Mouse (Mus musculus) spleen, adult 2 months (tissue): ENCODE measurements around the gene Reps1. TPM values are rescaled to one million over a fixed set of nuclear protein-coding genes. Genes with fewer than 3 reads are reported as not detected.

Source experiments
- DNase-seq, 2 experiments: peaks; one replicate each; pipeline versions ENCODE4 v3.0.0 to v3.0.0-alpha.2; 2012 to 2021; ENCODE audit warnings: low spot score in 2 of 2, low read depth in 1 of 2
- H3K27ac ChIP-seq: fragments of 200-500 bp; 2 replicates; pipeline ENCODE4 v1.5.1; 2012; ENCODE audit warnings: low read length, inconsistent platforms; ENCODE audit not compliant: insufficient read depth
- H3K27me3 ChIP-seq: fragments of 200-500 bp; 2 replicates; pipeline ENCODE4 v1.6.1; 2012; ENCODE audit warnings: mild to moderate bottlenecking, moderate library complexity, low read length, inconsistent platforms; ENCODE audit not compliant: control insufficient read depth, insufficient read depth
- H3K36me3 ChIP-seq: fragments of 200-500 bp; 2 replicates; pipeline ENCODE4 v1.6.1; 2012; ENCODE audit warnings: mild to moderate bottlenecking, low read length, inconsistent platforms; ENCODE audit not compliant: control insufficient read depth, insufficient read depth
- H3K4me1 ChIP-seq: fragments of 200-500 bp; 2 replicates; pipeline ENCODE4 v1.6.1; 2011; ENCODE audit warnings: inconsistent platforms; ENCODE audit not compliant: control insufficient read depth, insufficient read depth, insufficient read length
- H3K4me3 ChIP-seq: fragments of 200-500 bp; 2 replicates; pipeline ENCODE4 v1.5.1; 2011; ENCODE audit warnings: mild to moderate bottlenecking, inconsistent platforms; ENCODE audit not compliant: insufficient read depth, insufficient read length; ENCODE audit errors: extremely low read depth
- CTCF ChIP-seq: fragments of 200-500 bp; IDR thresholded peaks from 2 replicates; pipeline ENCODE4 v1.5.1; 2011; ENCODE audit warnings: mild to moderate bottlenecking, inconsistent platforms; ENCODE audit not compliant: insufficient read depth, insufficient read length, insufficient replicate concordance; ENCODE audit errors: extremely low read depth
- POLR2A ChIP-seq: fragments of 200-500 bp; IDR thresholded peaks from 2 replicates; pipeline ENCODE4 v1.6.1; 2011; ENCODE audit warnings: low read depth, low read length, inconsistent platforms
- WGBS: fragments of 180-500 bp; shearing (Covaris S2); methylation state at CpG from one replicate; pipeline ENCODE4 v1.1.7; 2018; 5-methylcytosine and 5-hydroxymethylcytosine counted together
- polyA plus RNA-seq: library from polyadenylated mRNA; depleted of rRNA; stranded (reverse); fragments of >200 nt; gene quantifications from 2 replicates; pipeline ENCODE4 v1.2.3, GENCODE M21; 2012

Gene Reps1
- polyA plus RNA-seq, 1 experiment: 33.3 TPM

DNA sequence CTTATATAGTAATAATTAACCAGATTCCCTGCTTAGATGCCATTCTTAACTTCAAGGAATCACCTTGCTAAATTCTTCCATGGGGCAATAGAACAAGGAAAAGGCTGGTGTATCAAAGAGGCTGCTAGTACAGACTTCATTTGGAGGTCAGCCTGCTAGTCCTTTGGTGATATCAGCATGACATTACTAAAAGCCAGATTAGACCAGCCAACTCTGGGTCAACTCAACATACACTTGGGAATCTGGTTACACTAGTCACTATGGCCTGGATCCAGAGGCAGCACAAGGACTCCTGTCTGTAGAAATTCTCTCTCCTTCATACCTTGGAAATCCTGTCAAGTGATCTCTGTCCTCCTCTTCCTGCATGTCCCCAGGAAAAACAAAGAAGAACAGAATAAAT, 9.3 kb upstream of the Reps1 start:
- Histone ChIP-seq H3K4me1 (no peaks in the 10 kb centered on the region), H3K27ac (no peak overlapping the region), H3K36me3 (no peaks in the 10 kb centered on the region), H3K4me3 (no peak overlapping the region), H3K27me3 (no peaks in the 10 kb centered on the region)
- TF ChIP-seq CTCF (no peak), POLR2A (no peak)
- no peak for DNase-seq

DNA sequence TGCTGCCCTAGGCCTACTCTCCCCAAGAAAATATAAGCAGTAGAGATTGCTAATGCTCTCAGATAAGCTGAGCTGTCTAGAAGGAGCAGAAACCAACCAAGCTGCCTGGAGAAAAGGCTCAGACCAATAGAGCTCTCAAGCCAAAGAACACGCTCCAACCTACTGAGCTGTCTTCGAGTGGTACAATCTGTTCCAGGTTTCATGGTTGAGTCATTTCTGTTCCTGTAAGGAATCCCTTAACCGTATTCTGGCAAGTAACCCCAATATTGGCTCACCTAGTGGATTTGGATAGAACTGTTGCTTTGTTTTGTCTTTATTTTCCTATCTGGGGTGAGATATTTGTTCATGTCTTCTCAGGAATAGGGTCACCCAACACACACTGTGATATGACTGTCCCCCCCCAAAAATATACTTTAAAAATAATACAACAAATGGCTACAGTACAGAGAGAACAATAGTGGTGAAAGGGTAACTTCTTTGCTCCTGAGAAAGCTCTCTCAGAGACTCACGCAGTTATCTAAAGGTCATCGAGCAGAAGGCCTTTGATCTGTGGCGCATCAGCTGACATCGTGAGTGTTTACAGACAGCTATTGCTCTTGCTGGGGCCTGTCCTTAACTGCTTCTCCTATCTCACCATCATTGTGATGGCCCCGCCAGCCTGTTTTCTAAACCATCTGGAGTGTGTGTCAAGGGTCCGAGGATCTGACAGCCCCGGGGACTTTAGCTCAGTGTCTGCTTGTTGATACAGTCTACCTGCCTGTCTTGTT, 8.1 kb upstream of the Reps1 start:
- Histone ChIP-seq H3K27ac (no peak overlapping the region), H3K4me3 (no peak overlapping the region), H3K36me3 (no peaks in the 10 kb centered on the region), H3K27me3 (no peaks in the 10 kb centered on the region), H3K4me1 (no peaks in the 10 kb centered on the region)
- DNase-seq: no peak
- TF ChIP-seq CTCF (no peak), POLR2A (no peak)
- 82% methylated on average over 10 of the region's 10 CpGs for WGBS

DNA sequence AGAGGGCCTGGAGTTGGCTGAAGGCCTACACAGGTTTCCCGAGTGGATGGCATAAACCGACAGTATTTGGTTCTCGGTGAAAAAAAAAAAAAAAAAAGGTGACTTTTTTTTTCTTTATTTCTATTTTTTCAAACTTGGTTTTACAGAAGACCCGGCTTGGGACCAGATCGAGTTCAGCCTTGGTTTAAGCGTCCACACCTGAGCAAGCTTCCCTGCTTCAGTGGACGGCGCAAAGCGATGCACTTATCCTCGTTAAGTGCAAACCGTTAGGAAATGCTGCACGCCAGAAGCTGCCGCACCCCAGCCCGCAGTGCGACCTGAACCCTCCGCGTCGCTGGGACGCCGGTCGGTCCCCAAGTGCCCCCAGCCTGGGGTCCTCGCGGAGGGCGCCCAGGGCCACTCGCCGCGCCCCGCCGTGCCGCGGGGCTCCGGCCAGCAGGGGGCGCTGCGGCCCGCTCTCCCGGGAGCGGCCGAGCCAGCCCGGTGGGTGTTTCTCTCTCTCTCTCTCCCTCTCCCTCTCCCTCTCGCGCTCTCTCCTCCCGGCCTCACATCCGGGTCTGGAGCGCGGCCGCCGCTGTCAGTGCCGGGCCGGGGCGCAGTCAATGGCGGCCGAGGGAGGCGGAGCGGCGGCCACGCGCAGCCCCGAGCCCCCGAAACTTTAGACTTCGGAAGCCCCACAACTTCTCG, 509 bp upstream of the Reps1 start:
- peaks cover 13% of the 10 kb centered on the region for H3K4me1 ChIP-seq
- peak; percentile 59 to 76 for DNase-seq
- TF ChIP-seq POLR2A: peak; percentile 12; the same call in 1 of the 2 replicates
- peak; percentile 79 for TF ChIP-seq CTCF
- H3K4me3 ChIP-seq: peak overlapping the region; percentile 91
- no peaks in the 10 kb centered on the region for H3K36me3 ChIP-seq
- WGBS: 4% methylated on average over 60 of the region's 61 CpGs
- no peaks in the 10 kb centered on the region for H3K27me3 ChIP-seq
- peak overlapping the region; percentile 84 for H3K27ac ChIP-seq

DNA sequence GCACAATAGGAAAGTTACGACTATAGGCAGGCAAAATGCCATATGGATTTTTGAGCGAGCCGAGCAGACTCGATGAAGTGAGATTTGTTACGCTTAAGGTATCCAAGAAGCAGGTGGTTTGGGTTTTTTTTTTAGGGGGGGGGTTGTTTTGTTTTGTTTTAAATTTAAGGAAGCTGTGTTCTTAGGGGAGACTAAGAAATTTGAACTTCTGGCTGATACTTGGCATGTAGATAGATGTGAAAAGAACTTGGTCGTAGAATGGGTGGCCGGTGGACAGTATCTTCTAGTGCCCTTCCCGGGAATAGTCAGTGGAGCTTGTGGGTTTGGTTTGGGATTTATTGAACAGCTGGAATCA, 707 bp downstream of the Reps1 start:
- Histone ChIP-seq H3K27ac (no peak overlapping the region), H3K36me3 (no peaks in the 10 kb centered on the region), H3K4me3 (peak overlapping the region; percentile 91), H3K27me3 (no peaks in the 10 kb centered on the region), H3K4me1 (peaks cover 13% of the 10 kb centered on the region)
- DNase-seq: no peak
- WGBS: under 1% methylated on average over 8 of the region's 8 CpGs
- TF ChIP-seq CTCF: no peak
- no peak for TF ChIP-seq POLR2A

DNA sequence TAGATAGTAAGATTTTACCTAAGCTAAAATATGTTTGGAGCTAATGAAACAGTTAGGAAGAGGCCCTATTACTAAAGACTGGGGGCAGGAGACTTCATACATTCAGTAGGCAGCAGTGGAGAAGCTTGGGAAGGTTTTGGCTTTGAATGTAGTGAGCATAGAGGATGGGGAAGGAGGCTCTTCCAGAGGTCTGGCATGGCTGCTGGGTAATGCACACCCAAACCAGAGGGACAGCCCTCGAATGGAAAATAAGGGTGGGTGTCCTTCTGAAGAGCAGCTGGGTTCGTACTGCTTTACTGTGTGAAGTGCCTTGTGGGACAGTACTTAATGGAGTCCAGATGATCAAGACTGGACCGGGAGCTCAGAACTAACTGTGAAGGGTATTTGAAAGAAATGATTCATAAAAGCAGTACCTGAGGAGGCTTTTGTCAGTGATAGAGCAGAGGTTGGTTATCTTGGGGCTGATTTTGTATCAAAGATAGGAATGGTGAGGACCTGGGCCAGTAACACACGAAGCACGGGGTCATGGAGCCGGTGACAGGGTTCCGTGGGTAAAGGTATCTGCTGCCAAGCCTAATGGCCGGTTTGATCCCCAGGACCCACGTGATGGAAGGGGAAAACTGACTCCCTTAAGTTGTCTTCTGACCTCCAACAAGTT, 3.1 kb downstream of the Reps1 start:
- no peak for DNase-seq
- WGBS: 93% methylated on average over 9 of the region's 9 CpGs
- no peak overlapping the region for H3K4me3 ChIP-seq
- H3K27me3 ChIP-seq: no peaks in the 10 kb centered on the region
- no peaks in the 10 kb centered on the region for H3K36me3 ChIP-seq
- no peak overlapping the region for H3K27ac ChIP-seq
- peaks cover 13% of the 10 kb centered on the region for H3K4me1 ChIP-seq
- TF ChIP-seq POLR2A (no peak), CTCF (no peak)

DNA sequence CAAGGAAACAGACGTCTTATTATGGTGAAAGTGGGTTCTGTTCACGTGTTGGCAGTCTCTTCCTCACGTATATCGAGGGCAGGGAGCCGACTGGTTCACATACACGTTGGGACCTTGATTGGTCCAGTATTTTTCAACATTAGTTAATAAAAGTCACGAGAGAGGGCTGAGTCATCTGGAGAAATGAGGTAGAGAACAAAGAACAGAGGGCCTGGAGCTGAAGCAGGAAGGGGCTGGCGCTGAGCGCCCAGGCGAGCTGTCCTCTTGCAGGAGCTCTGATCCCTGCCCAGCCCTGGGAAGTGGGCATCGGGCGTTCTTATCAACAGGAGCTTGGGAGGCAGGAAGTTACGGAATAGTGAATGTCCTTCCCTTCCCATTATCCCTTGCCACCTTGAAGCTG, 4.1 kb downstream of the Reps1 start:
- no peak for DNase-seq
- TF ChIP-seq CTCF: no peak
- no peak for TF ChIP-seq POLR2A
- H3K36me3 ChIP-seq: no peaks in the 10 kb centered on the region
- no peak overlapping the region for H3K4me3 ChIP-seq
- 63% methylated on average over 13 of the region's 13 CpGs for WGBS
- H3K27ac ChIP-seq: no peak overlapping the region
- H3K27me3 ChIP-seq: no peaks in the 10 kb centered on the region
- H3K4me1 ChIP-seq: peaks cover 13% of the 10 kb centered on the region
